Mouse (Mus musculus): ENCODE results near the gene Lmntd1. TPM values are rescaled to one million over a fixed set of nuclear protein-coding genes. Genes with fewer than 3 reads are reported as not detected.

Lmntd1 gene
- polyA plus RNA-seq, 1 experiment: 1.2 TPM

DNA sequence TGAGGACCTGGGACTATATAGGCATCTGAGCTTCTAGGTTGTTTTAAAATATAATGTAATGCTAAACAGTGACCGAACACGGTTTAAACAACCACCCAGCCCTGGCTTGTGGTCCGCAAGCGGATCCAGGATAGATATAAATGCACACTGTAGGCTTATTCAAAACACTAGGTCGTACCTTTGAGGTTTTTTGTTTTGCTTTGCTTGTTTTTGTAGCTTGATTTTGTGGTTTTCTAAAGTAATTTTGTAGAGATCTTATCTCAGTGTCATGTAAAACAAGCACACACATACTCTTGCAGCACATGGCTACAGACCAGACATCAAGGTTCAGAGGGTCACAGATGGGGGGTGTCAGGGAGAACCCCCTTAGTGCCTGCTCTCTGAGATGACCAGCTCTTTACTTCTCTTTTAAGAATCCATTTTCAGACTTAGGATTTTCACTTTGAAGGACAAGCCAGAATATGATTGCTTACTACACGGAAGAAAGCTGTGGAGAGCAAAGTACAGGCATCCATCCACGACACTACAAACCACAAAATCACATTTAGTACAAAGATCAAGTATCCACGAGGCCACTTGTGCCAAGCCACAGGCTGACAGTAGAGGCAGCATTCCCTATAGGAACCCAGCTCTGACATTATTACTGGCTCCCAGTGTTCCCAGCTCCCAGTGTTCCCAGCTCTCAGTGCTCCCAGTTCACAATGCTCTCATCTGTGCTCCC, 196.2 kb downstream of the Lmntd1 start:
- no peaks in the 10 kb centered on the region for H3K4me1 ChIP-seq (ENCODE audit: control insufficient read depth, insufficient read depth, low read length)
- TF ChIP-seq POLR2A (IDR thresholded peaks at IDR 0.05; ENCODE audit: low read depth, low read length): no peak
- TF ChIP-seq CTCF (IDR thresholded peaks at IDR 0.05; ENCODE audit: borderline replicate concordance, insufficient read depth, low read length): no peak
- no peak overlapping the region for H3K27ac ChIP-seq (ENCODE audit: insufficient read depth, low read length)
- H3K4me3 ChIP-seq (ENCODE audit: insufficient read depth, low read length): no peak overlapping the region

DNA sequence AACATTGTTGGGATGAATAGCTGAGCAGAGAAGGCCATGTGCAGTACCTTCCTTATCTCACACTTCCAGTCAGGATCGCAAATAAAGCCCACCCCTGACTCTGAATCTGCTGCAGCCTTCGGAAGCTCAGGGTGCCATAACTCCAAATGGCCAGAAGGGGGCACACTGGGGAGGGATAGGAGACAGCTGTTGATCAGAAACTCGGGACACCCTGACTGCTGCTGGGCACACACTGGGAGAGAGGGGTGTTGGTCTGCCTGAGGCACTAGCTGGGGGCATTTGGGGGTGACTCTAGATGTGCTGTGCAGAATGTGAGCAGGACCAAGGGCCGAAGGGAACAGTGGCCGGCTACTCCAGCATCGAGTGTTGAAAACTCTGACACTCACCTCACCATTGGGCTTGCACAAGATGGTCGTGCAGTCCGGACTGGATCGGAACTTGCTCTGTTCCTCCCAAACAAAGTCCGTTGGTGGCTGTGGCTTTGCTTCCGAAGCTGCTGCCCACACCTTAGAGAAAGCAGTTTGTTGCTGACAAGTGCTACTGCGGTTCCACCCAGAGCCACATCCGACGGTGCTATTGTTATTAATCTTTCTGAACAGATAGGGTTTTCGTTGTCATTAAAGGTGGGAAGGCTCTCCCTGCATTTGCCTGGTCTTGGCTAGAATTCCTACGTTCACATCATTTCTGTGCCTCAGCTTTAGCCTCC, 197.0 kb downstream of the Lmntd1 start:
- TF ChIP-seq CTCF (IDR thresholded peaks at IDR 0.05; ENCODE audit: borderline replicate concordance, insufficient read depth, low read length): peak; percentile 27; the same call in 1 of the 2 replicates
- TF ChIP-seq POLR2A (IDR thresholded peaks at IDR 0.05; ENCODE audit: low read depth, low read length): no peak
- Histone ChIP-seq H3K4me1 (ENCODE audit: control insufficient read depth, insufficient read depth, low read length) (no peaks in the 10 kb centered on the region), H3K4me3 (ENCODE audit: insufficient read depth, low read length) (no peak overlapping the region), H3K27ac (ENCODE audit: insufficient read depth, low read length) (no peak overlapping the region)

DNA sequence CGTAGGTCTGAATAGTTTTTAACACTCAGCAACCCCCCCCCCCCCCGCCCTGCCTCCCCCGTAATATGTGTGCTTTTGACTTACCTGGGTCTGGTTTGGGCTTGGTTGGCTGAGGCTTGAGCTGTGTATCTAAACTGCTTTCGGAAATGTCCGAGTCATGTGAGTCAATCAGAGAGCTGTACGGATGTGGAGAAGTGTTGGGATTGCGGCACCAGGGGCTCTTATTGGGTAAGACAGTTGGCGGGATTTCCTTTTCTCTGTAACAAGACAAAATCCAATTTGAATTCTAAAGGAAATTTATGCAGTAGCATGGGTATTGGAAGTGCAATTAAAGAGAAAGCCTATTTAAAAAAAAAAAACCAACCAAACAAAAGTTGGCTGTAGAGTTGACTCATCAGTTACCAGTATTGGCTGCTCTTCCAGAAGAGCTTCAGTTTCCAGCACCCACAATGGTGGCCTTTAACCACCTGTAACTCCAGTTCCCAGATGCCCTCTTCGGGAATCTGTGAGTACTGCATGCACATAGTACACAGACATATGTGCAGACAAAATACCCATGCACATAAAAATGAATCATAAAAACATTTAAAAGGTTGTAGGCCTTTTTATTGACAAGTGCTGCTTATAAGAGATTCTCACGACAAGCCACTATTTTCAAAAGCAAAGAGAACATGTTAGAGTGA, 209.6 kb downstream of the Lmntd1 start:
- H3K27ac ChIP-seq (ENCODE audit: insufficient read depth, low read length): no peak overlapping the region
- no peak overlapping the region for H3K4me3 ChIP-seq (ENCODE audit: insufficient read depth, low read length)
- TF ChIP-seq POLR2A (IDR thresholded peaks at IDR 0.05; ENCODE audit: low read depth, low read length): no peak
- TF ChIP-seq CTCF (IDR thresholded peaks at IDR 0.05; ENCODE audit: borderline replicate concordance, insufficient read depth, low read length): no peak
- H3K4me1 ChIP-seq (ENCODE audit: control insufficient read depth, insufficient read depth, low read length): peaks cover 5% of the 10 kb centered on the region

DNA sequence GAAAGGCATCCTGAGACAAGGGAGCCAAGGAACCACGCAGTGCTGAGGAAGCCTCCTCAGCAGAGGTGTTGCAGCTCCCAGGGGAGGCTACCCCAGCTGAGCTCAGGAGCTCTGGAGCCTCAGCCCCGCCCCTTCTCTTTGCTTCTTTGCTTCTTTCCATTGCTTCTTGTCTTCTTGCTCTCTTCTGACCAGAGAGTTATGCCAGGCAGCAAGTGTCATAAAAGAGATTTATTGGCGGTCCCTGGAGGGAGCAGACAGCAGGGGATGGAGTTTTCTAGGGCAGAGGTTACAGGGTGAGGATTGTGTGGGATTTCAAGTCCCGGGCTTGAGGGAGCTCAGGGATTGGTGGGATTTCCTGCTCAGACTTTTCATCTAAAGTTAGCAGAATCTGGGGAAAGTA, 213.0 kb downstream of the Lmntd1 start:
- no peak overlapping the region for H3K27ac ChIP-seq (ENCODE audit: insufficient read depth, low read length)
- no peak overlapping the region for H3K4me3 ChIP-seq (ENCODE audit: insufficient read depth, low read length)
- TF ChIP-seq POLR2A (IDR thresholded peaks at IDR 0.05; ENCODE audit: low read depth, low read length) (no peak), CTCF (IDR thresholded peaks at IDR 0.05; ENCODE audit: borderline replicate concordance, insufficient read depth, low read length) (no peak)
- peaks cover 5% of the 10 kb centered on the region for H3K4me1 ChIP-seq (ENCODE audit: control insufficient read depth, insufficient read depth, low read length)

DNA sequence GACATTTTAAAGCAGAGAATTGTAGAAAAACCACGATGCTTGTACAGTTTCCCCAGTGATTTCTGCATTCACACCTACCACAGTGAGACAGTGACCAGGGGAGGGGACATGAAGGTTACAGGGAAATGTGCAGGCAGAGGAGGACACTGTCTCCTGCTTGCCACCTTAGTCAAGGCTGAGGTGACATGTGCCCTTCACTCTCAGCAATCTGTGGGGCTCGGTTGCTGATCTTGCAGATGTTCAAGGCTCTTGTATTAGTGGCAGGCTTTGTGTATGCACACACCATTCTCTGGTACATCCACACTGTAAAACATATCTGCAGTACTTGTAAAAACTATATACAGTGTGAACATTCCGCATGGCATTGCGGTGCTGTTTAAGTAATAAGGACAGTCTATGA, 216.2 kb downstream of the Lmntd1 start:
- TF ChIP-seq POLR2A (IDR thresholded peaks at IDR 0.05; ENCODE audit: low read depth, low read length): no peak
- TF ChIP-seq CTCF (IDR thresholded peaks at IDR 0.05; ENCODE audit: borderline replicate concordance, insufficient read depth, low read length): no peak
- Histone ChIP-seq H3K27ac (ENCODE audit: insufficient read depth, low read length) (no peak overlapping the region), H3K4me3 (ENCODE audit: insufficient read depth, low read length) (no peak overlapping the region), H3K4me1 (ENCODE audit: control insufficient read depth, insufficient read depth, low read length) (peaks cover 5% of the 10 kb centered on the region)

DNA sequence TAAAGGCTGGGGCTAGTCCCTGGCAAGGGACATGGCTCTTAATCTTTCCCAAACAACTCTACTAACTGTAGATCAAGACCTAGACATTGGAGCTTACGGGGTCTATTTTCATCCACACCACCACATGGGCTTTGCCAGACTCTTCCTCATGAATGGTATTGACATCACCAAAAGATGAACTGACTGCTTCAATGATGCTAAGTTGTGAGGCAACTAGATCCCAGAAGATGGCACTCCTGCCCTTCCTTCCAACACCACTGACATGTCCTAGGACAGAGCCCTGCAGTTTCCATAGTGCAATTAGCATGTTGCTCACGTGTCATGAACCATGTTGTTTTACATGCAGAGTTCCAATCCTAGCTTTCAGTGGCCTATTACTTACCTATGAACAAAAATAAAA, 217.6 kb downstream of the Lmntd1 start:
- Histone ChIP-seq H3K4me1 (ENCODE audit: control insufficient read depth, insufficient read depth, low read length) (peaks cover 5% of the 10 kb centered on the region), H3K4me3 (ENCODE audit: insufficient read depth, low read length) (no peak overlapping the region), H3K27ac (ENCODE audit: insufficient read depth, low read length) (no peak overlapping the region)
- peak; percentile 15; the same call in 1 of the 2 replicates for TF ChIP-seq CTCF (IDR thresholded peaks at IDR 0.05; ENCODE audit: borderline replicate concordance, insufficient read depth, low read length)
- no peak for TF ChIP-seq POLR2A (IDR thresholded peaks at IDR 0.05; ENCODE audit: low read depth, low read length)

DNA sequence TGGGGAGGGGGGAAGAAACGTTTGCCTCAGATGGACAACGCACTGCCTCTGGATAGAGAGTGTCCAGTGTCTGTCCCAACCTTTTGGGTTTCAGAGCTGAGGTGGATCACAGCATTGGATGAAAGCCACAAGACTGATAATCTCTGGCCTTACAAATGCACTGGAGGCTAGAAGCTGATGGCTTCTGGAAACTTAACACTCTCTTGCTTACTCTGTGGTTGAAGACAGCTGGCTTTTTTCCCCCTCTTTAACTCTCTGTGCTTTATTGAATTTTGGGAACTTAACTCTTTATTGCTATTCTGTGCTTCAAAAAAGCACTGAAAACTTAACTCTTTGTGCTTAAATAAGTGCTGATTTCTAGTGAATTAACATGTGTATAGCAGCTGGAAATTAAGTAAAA, 223.7 kb downstream of the Lmntd1 start:
- TF ChIP-seq CTCF (IDR thresholded peaks at IDR 0.05; ENCODE audit: borderline replicate concordance, insufficient read depth, low read length): no peak
- no peak for TF ChIP-seq POLR2A (IDR thresholded peaks at IDR 0.05; ENCODE audit: low read depth, low read length)
- Histone ChIP-seq H3K4me1 (ENCODE audit: control insufficient read depth, insufficient read depth, low read length) (peaks cover 10% of the 10 kb centered on the region), H3K27ac (ENCODE audit: insufficient read depth, low read length) (no peak overlapping the region), H3K4me3 (ENCODE audit: insufficient read depth, low read length) (no peak overlapping the region)

DNA sequence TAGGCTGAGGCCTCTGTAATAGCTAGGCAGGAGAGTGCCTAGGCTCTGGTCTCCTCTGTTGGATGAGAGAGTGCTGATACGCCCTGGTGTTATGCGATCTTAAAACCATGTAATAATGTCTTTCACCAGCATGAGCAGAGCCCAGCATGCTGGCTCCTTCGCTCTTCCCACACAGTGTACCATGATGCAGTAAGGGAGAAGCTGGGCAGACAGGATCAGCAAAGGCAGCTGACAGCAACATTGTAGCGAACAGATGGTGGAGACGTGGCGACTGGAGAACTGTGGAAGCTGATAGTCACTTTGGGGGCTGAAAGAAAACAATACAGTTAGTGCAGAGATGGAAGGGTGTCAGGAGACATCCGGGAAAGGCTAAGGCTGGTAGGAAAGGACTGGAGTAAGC, 224.2 kb downstream of the Lmntd1 start:
- Histone ChIP-seq H3K4me3 (ENCODE audit: insufficient read depth, low read length) (no peak overlapping the region), H3K4me1 (ENCODE audit: control insufficient read depth, insufficient read depth, low read length) (peaks cover 10% of the 10 kb centered on the region), H3K27ac (ENCODE audit: insufficient read depth, low read length) (no peak overlapping the region)
- TF ChIP-seq POLR2A (IDR thresholded peaks at IDR 0.05; ENCODE audit: low read depth, low read length): no peak
- no peak for TF ChIP-seq CTCF (IDR thresholded peaks at IDR 0.05; ENCODE audit: borderline replicate concordance, insufficient read depth, low read length)

DNA sequence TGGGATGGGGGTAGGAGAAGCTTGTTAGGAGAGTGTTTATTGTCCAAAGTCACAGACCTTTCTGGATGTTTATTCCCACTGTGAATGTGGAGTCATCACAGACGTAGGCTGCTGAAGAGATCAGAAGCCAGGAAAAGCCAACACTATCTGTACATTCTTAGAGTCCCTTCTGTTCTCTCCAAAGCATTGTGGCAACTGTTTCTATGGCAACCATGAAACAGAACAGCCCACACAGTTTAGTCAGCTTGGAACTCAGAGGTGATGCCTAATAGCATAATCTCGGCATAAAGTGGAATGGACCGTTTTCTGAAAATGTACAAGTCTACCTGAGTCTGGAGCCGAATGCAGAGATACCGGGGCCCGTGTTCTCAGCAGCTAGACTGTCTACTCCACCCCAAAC, 226.7 kb downstream of the Lmntd1 start:
- no peak for TF ChIP-seq CTCF (IDR thresholded peaks at IDR 0.05; ENCODE audit: borderline replicate concordance, insufficient read depth, low read length)
- no peak for TF ChIP-seq POLR2A (IDR thresholded peaks at IDR 0.05; ENCODE audit: low read depth, low read length)
- no peak overlapping the region for H3K4me3 ChIP-seq (ENCODE audit: insufficient read depth, low read length)
- no peak overlapping the region for H3K27ac ChIP-seq (ENCODE audit: insufficient read depth, low read length)
- H3K4me1 ChIP-seq (ENCODE audit: control insufficient read depth, insufficient read depth, low read length): peaks cover 14% of the 10 kb centered on the region

Data from embryonic fibroblast, embryonic 13.5 days (primary cell).